Mouse (Mus musculus) mouse embryonic stem cell (cell line): ENCODE data around the gene Plxdc1.

Experiments used
- in situ Hi-C, 2 experiments: fragments of 300-500 bp; cut with MboI; formaldehyde crosslinking; loops; 1 replicate in 1 of 2; 3 replicates in 1 of 2; pipeline ENCODE4 v1.14.3; 2019 to 2020; ENCODE audit warnings: low sequenced_read_pairs in 2 of 2, low pct_unique_long_range_greater_than_20kb in 1 of 2, mixed read lengths in 1 of 2; ENCODE audit not compliant: unreplicated experiment in 1 of 2

Plxdc1 gene

GRCm38 (mm10) chr11:97985727-97986677, at the start of gene Plxdc1:
Gene Plxdc1, minus strand, starts transcription at chr11:97986444.
- in situ Hi-C loops = loop anchor here (5.0 to 10.0 kb wide), 5 partner anchors 51 to 191 kb away; partner anchors contain the start of gene Lasp1 (in 2 of the 2)

- in situ Hi-C loops = no loop called here
Measured at GRCm38 (mm10) chr11:98035977-98036377, 49.7 kb upstream of the Plxdc1 start.

GRCm38 (mm10) chr11:98034840-98035239, 48.6 kb upstream of the Plxdc1 start:
- in situ Hi-C loops = no loop called here

- in situ Hi-C loops = no loop called here
Measured at GRCm38 (mm10) chr11:98034061-98034460, 47.8 kb upstream of the Plxdc1 start.

GRCm38 (mm10) chr11:98031443-98031770, 45.2 kb upstream of the Plxdc1 start:
- in situ Hi-C loops = no loop called here

GRCm38 (mm10) chr11:98030701-98031442, 44.6 kb upstream of the Plxdc1 start:
- in situ Hi-C loops = no loop called here

- in situ Hi-C loops = no loop called here
Measured at GRCm38 (mm10) chr11:98027785-98028184, 41.5 kb upstream of the Plxdc1 start.

- in situ Hi-C loops = no loop called here
Measured at GRCm38 (mm10) chr11:98027297-98027688, 41.0 kb upstream of the Plxdc1 start.

GRCm38 (mm10) chr11:98026570-98027296, 40.5 kb upstream of the Plxdc1 start, which contains the start of gene Rpl19:
Gene Rpl19, plus strand, starts transcription at chr11:98026710.
- in situ Hi-C loops = no loop called here

- in situ Hi-C loops = no loop called here
Measured at GRCm38 (mm10) chr11:98026248-98026569, 40.0 kb upstream of the Plxdc1 start.

- in situ Hi-C loops = no loop called here
Measured at GRCm38 (mm10) chr11:98024516-98024915, 38.3 kb upstream of the Plxdc1 start.

GRCm38 (mm10) chr11:98022555-98023371, 36.5 kb upstream of the Plxdc1 start, which contains the start of gene Cacnb1:
Gene Cacnb1, minus strand, starts transcription at chr11:98023034.
- in situ Hi-C loops = no loop called here

GRCm38 (mm10) chr11:98022253-98022554, 36.0 kb upstream of the Plxdc1 start:
- in situ Hi-C loops = no loop called here

- in situ Hi-C loops = no loop called here
Measured at GRCm38 (mm10) chr11:98021565-98022252, 35.5 kb upstream of the Plxdc1 start.

GRCm38 (mm10) chr11:98021118-98021517, 34.9 kb upstream of the Plxdc1 start:
- in situ Hi-C loops = no loop called here

GRCm38 (mm10) chr11:98020710-98021109, 34.5 kb upstream of the Plxdc1 start:
- in situ Hi-C loops = no loop called here

- in situ Hi-C loops = no loop called here
Measured at GRCm38 (mm10) chr11:98019883-98020610, 33.8 kb upstream of the Plxdc1 start.
